ENCODE assay signal across 14 mouse cellular contexts in the genomic region with DNA sequence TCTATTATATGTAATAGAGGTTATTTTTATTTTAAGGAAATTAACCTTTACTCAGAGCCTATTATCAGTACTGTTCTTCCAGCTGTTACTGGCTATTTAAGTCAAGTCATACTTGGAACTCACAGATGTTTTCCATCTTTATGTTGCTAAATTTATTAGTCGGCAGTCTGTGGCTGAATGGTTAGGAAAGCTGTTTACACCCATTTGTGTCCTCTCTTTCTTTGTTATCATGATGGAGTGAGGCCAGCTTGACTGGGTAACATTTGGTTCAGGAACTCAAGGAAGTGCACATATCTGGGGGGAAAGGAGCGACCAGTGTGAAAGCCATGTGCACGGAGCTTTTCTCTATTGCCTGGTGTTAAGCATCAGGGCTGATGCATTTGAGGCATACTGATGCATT.
"Had no signal": no experiment of that assay in that cellular context is flagged by ENCODE, and none has a peak within 500 bp of the region (broad histone marks: within the 10 kb centered on the region; RNA-seq: fewer than 3 reads in every experiment).

No protein-coding gene starts in this region.

- H3K4me2 ChIP-seq: limb, embryonic 12.5 days; limb, embryonic 15.5 days; liver, embryonic 11.5 days; midbrain, embryonic 11.5 days had no signal

- ATAC-seq: intestine, postnatal 0 days; liver, postnatal 0 days had no signal

- H3K9ac ChIP-seq: limb, embryonic 12.5 days; limb, embryonic 15.5 days; liver, embryonic 14.5 days; liver, postnatal 0 days had no signal

- H3K36me3 ChIP-seq: limb, embryonic 12.5 days; limb, embryonic 15.5 days had no signal

- H3K4me3 ChIP-seq: left cerebral cortex, adult 2 months; limb, embryonic 12.5 days; limb, embryonic 15.5 days had no signal

- H3K27ac ChIP-seq: left cerebral cortex, adult 2 months; limb, embryonic 12.5 days; limb, embryonic 15.5 days; liver, embryonic 14.5 days had no signal

- H3K27me3 ChIP-seq: limb, embryonic 12.5 days; limb, embryonic 15.5 days had no signal

- DNase-seq: kidney, adult 2 months; kidney, postnatal 36 days; layer of hippocampus, postnatal 36 days; liver, postnatal 0 days; midbrain, embryonic 14.5 days; thymus, adult 18-20 months; thymus, postnatal 36 days had no signal

- H3K9me3 ChIP-seq: limb, embryonic 12.5 days; limb, embryonic 15.5 days had no signal
